Mouse (Mus musculus): ENCODE measurements around the gene Gm15319. TPM values are rescaled to one million over a fixed set of nuclear protein-coding genes. Genes with fewer than 3 reads are reported as not detected.
"Not testable (repeated sequence)": the region's sequence is repeated elsewhere in the genome, so short reads cannot be mapped to it uniquely, and the experiment has no call there.

Gene Gm15319
- not detected in 2 replicates for polyA plus RNA-seq (2015; fragmentation: Nextera tagmentation; extraction: Ambion mirVana)

DNA sequence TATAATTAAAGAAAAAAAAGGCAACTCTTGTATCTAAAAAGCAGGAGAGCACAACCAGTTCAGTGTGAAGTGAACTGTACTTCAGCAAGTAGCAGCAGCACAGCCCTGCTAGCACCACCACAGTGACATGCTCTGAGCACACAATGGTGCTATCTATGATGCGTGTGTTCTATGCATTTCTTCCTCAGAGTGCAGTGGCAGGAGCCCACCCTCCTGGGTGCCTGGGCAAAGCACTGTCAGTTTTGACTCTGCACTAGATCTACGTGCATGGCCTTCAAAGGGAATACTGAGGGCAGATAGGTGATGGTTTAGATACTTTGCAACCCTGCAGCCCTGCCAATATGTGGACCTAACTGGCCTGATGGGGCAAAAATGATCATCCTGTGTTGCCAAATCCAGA, at the start of gene Gm15319:
TSS of gene Gm15319 (minus strand) at position 101 of the 400 bp plus-strand sequence.
- H3K27me3 ChIP-seq (ENCODE audit: control insufficient read depth, insufficient read depth, low read depth, low read length); H3K27ac ChIP-seq (ENCODE audit: low read length); H3K4me1 ChIP-seq (ENCODE audit: control insufficient read depth, low read depth, low read length); ATAC-seq (ENCODE audit: low read depth); H3K4me3 ChIP-seq (ENCODE audit: low read depth, low read length); H3K4me2 ChIP-seq (ENCODE audit: low read depth, low read length); H3K36me3 ChIP-seq (ENCODE audit: control insufficient read depth, insufficient read depth); H3K9me3 ChIP-seq (replicated peaks; ENCODE audit: control insufficient read depth, low read length); H3K9ac ChIP-seq (ENCODE audit: low read depth, low read length): not testable (repeated sequence)
- no CpG with 5 or more reads among the region's 2 CpGs for WGBS (ENCODE audit: insufficient replicate concordance)

DNA sequence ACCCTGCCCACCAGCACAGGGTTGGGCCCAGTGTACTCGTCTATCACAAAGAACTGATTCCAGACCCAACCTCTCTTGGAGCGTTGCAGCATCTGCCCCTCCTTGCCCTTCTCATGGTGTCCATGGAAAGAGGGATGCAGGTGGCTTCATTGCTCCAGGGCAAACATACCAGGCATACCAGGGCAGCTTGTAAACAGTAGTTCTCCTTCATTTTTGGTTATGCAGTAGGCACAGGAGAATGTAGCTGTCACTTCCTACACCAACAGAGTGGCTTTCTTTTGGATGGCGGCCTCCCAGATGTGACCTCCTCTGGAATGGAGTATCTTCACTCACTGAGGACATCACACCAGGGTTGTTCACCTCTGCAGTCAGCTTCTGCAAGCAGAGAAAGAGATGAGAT, 47.3 kb upstream of the Gm15319 start:
- H3K4me1 ChIP-seq (ENCODE audit: control insufficient read depth, low read depth, low read length); H3K4me3 ChIP-seq (ENCODE audit: low read depth, low read length); ATAC-seq (ENCODE audit: low read depth); H3K4me2 ChIP-seq (ENCODE audit: low read depth, low read length); H3K36me3 ChIP-seq (ENCODE audit: control insufficient read depth, insufficient read depth); H3K27me3 ChIP-seq (ENCODE audit: control insufficient read depth, insufficient read depth, low read depth, low read length); H3K27ac ChIP-seq (ENCODE audit: low read length); H3K9ac ChIP-seq (ENCODE audit: low read depth, low read length); H3K9me3 ChIP-seq (replicated peaks; ENCODE audit: control insufficient read depth, low read length): not testable (repeated sequence)
- no CpG with 5 or more reads among the region's 3 CpGs for WGBS (ENCODE audit: insufficient replicate concordance)

DNA sequence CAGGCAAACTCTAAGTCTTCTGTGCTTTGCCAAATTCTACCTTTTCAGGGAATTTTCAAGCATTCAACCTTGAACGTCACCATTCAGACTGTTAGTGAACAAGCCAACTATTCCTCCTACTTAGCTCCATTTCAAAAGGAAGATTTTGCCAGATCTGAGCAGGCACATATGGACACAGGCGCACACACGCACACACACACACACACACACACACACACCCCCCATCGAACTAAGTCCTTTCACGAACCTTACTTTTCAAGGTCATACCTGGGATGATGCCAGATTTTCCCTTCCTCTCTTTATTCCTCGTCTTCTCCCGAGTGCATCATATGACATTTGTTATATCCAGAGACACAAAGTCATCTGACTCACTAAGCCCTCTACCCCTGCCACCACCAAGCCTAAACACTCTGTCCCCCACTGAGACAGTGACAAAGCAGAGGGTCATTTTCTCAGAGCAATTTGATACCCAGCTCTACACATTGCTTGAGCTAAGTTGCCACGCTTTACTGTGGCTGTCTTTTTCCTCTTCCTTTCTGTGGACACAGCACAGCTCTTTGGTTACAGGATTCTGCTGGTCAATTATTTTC, 45.5 kb upstream of the Gm15319 start:
- H3K27me3 ChIP-seq (ENCODE audit: control insufficient read depth, insufficient read depth, low read depth, low read length); H3K36me3 ChIP-seq (ENCODE audit: control insufficient read depth, insufficient read depth); ATAC-seq (ENCODE audit: low read depth); H3K4me3 ChIP-seq (ENCODE audit: low read depth, low read length); H3K4me2 ChIP-seq (ENCODE audit: low read depth, low read length); H3K4me1 ChIP-seq (ENCODE audit: control insufficient read depth, low read depth, low read length); H3K27ac ChIP-seq (ENCODE audit: low read length); H3K9me3 ChIP-seq (replicated peaks; ENCODE audit: control insufficient read depth, low read length); H3K9ac ChIP-seq (ENCODE audit: low read depth, low read length): not testable (repeated sequence)
- WGBS (ENCODE audit: insufficient replicate concordance) = 83% methylated on average over 7 of the region's 8 CpGs

DNA sequence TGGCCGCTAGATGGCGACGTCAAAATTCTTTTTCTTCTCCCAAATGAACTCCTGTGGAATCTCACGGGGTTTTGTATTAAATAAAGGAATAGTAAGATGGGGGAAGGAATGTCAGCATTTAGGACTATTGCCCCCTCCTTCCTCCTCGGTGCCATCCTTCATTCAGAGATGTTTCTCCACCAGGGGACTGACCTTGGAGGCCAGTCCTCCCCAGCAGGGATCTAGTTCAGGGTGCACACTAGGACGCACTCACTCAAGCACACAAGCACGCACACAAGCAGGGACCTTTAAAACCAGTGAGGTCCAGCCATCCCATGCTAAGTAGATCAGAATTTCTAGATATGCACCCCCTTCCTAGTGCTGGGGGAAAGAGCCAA, 26.3 kb upstream of the Gm15319 start:
- not testable (repeated sequence) for H3K9me3 ChIP-seq (replicated peaks; ENCODE audit: control insufficient read depth, low read length); H3K27ac ChIP-seq (ENCODE audit: low read length); H3K9ac ChIP-seq (ENCODE audit: low read depth, low read length); ATAC-seq (ENCODE audit: low read depth); H3K27me3 ChIP-seq (ENCODE audit: control insufficient read depth, insufficient read depth, low read depth, low read length); H3K4me1 ChIP-seq (ENCODE audit: control insufficient read depth, low read depth, low read length); H3K4me2 ChIP-seq (ENCODE audit: low read depth, low read length); H3K36me3 ChIP-seq (ENCODE audit: control insufficient read depth, insufficient read depth); H3K4me3 ChIP-seq (ENCODE audit: low read depth, low read length)
- WGBS (ENCODE audit: insufficient replicate concordance) = 16% methylated on average over 2 of the region's 7 CpGs

DNA sequence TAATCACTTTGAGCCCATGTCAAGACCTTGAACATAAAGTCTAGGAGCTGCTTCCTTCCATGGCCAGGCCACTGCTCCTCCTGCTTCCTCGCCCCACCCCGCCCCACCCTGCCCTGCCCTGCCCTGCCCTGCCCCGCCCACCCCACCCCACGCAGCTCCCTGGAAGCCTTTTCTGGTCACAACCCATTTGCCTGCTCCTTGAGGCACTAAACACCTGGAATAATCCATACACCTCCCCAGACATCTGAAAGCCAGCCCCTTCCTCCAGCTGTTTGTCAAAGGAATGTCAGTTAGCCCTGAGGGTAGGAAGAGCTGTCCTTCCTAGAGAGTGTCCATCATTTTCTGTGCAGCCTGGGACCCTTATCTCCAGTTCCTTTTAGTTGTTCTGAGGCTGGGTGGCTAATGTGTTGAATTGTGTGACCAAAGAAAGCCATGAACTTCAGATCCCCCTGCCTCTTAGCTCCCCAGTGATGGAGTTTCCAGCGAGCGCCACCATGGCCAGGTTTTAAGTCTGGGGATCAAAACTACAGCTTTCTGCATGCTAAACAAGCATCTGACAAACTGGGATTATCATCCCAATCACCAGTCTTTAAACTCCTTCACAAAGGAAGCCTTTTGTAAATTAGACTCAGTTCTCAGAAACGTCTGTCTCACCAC, 25.8 kb upstream of the Gm15319 start:
- not testable (repeated sequence) for H3K27me3 ChIP-seq (ENCODE audit: control insufficient read depth, insufficient read depth, low read depth, low read length); H3K4me2 ChIP-seq (ENCODE audit: low read depth, low read length); H3K4me3 ChIP-seq (ENCODE audit: low read depth, low read length); H3K27ac ChIP-seq (ENCODE audit: low read length); H3K9ac ChIP-seq (ENCODE audit: low read depth, low read length); H3K4me1 ChIP-seq (ENCODE audit: control insufficient read depth, low read depth, low read length); H3K36me3 ChIP-seq (ENCODE audit: control insufficient read depth, insufficient read depth); H3K9me3 ChIP-seq (replicated peaks; ENCODE audit: control insufficient read depth, low read length)
- peak; percentile 72 for ATAC-seq (ENCODE audit: low read depth)
- no CpG with 5 or more reads among the region's 7 CpGs for WGBS (ENCODE audit: insufficient replicate concordance)

DNA sequence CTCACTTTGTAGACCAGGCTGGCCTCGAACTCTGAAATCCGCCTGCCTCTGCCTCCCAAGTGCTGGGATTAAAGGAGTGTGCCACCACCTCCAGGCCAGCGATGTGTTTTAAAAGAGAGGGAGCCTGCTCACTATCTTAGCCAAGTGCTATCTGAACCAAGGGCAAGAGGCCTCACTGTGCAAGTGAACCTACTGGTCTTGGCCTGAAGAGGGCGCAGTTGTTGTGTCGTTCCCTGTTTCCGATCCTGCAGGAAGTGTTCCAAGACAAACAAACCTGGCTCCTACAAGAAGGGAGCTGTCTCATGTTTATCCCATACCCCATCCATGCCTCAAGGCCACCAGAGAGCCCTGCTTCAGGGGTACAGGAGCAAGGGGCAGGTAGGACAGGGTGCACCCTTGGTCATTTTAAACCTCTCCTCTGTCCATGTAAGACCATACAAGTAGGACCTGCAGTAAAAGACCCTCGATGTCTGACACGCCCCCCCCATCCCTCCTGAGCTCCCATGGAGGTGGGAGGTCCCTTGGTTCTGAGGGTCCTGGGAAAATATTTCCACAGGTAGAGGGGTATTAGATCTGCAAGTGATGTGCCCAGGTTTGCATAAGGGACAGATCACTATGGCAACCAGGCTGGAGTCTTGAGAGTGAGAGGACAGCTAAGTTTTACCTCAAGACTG, 24.2 kb upstream of the Gm15319 start:
- not testable (repeated sequence) for H3K9ac ChIP-seq (ENCODE audit: low read depth, low read length); H3K4me1 ChIP-seq (ENCODE audit: control insufficient read depth, low read depth, low read length); H3K27ac ChIP-seq (ENCODE audit: low read length); ATAC-seq (ENCODE audit: low read depth); H3K4me3 ChIP-seq (ENCODE audit: low read depth, low read length); H3K36me3 ChIP-seq (ENCODE audit: control insufficient read depth, insufficient read depth); H3K27me3 ChIP-seq (ENCODE audit: control insufficient read depth, insufficient read depth, low read depth, low read length); H3K9me3 ChIP-seq (replicated peaks; ENCODE audit: control insufficient read depth, low read length); H3K4me2 ChIP-seq (ENCODE audit: low read depth, low read length)
- 42% methylated on average over 2 of the region's 8 CpGs for WGBS (ENCODE audit: insufficient replicate concordance)

DNA sequence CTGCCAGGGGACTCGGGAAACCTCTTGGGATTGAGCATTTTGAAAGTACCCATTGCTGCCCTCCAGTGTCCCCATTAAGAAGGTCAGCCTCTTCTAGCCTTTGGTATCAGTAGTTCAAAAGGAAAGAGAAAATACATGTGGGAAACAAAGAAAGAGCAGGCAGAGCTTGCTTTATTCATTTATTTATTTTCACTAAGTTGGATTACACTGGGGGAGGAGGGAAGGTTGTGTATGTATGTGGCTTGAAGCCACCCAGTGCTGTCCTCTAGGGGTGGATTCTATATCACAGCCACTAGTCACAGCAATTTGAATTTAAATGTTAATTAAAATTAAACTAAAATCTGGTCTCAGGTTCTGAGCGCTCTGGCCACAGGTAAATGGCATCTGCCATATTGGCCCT, 22.0 kb upstream of the Gm15319 start:
- H3K4me2 ChIP-seq (ENCODE audit: low read depth, low read length); ATAC-seq (ENCODE audit: low read depth): not testable (repeated sequence)

DNA sequence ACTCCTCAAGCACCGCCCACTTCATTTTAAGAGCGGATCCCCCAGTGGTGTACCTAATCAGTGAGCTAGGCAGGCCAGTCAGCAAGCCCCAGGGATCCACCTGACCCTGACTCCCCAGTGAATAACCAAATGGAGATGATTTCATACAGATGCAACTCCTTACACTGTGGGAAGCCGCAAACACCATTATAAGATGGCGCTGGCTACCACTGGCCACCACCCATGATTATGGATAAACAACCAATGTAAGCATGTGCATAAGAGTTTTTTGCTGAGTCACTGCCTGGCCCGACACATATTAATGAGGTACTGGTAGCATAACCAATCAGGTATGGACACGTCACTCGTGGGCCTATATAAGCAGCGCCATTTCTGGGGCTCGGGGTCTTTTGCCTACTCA, 21.1 kb upstream of the Gm15319 start:
- not testable (repeated sequence) for H3K27ac ChIP-seq (ENCODE audit: low read length); H3K4me1 ChIP-seq (ENCODE audit: control insufficient read depth, low read depth, low read length); H3K9ac ChIP-seq (ENCODE audit: low read depth, low read length); H3K27me3 ChIP-seq (ENCODE audit: control insufficient read depth, insufficient read depth, low read depth, low read length); H3K4me3 ChIP-seq (ENCODE audit: low read depth, low read length); H3K36me3 ChIP-seq (ENCODE audit: control insufficient read depth, insufficient read depth); ATAC-seq (ENCODE audit: low read depth); H3K9me3 ChIP-seq (replicated peaks; ENCODE audit: control insufficient read depth, low read length); H3K4me2 ChIP-seq (ENCODE audit: low read depth, low read length)
- 81% methylated on average over 7 of the region's 9 CpGs for WGBS (ENCODE audit: insufficient replicate concordance)

More for the DNA sequence above, 22.0 kb upstream of the Gm15319 start:
- not testable (repeated sequence) for H3K4me3 ChIP-seq (ENCODE audit: low read depth, low read length); H3K27me3 ChIP-seq (ENCODE audit: control insufficient read depth, insufficient read depth, low read depth, low read length); H3K27ac ChIP-seq (ENCODE audit: low read length); H3K4me1 ChIP-seq (ENCODE audit: control insufficient read depth, low read depth, low read length); H3K9me3 ChIP-seq (replicated peaks; ENCODE audit: control insufficient read depth, low read length); H3K9ac ChIP-seq (ENCODE audit: low read depth, low read length); H3K36me3 ChIP-seq (ENCODE audit: control insufficient read depth, insufficient read depth)
- no CpG with 5 or more reads among the region's 2 CpGs for WGBS (ENCODE audit: insufficient replicate concordance)

DNA sequence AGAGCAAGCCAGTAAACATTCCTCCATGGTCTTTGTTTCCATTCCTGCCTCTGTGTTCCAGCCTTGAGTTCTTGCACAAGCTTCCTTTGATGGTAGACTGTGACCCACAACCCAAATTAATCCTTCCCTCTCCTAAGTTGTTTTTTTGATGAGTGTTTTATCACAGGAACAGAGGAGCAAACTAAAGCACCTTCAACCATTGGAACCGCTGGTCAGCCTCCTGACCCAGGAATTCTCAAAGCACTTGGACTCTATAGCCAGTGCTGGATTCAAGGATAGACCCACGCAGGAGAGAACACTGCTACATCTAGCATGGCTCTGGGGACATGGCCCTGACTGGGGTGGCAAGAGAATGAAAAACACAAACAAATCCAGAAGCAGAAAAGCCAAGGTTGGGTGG, 19.1 kb upstream of the Gm15319 start:
- not testable (repeated sequence) for H3K4me1 ChIP-seq (ENCODE audit: control insufficient read depth, low read depth, low read length); H3K9ac ChIP-seq (ENCODE audit: low read depth, low read length); H3K27me3 ChIP-seq (ENCODE audit: control insufficient read depth, insufficient read depth, low read depth, low read length); H3K27ac ChIP-seq (ENCODE audit: low read length); H3K4me2 ChIP-seq (ENCODE audit: low read depth, low read length); H3K36me3 ChIP-seq (ENCODE audit: control insufficient read depth, insufficient read depth); H3K9me3 ChIP-seq (replicated peaks; ENCODE audit: control insufficient read depth, low read length); H3K4me3 ChIP-seq (ENCODE audit: low read depth, low read length); ATAC-seq (ENCODE audit: low read depth)
- 42% methylated on average over 2 of the region's 2 CpGs for WGBS (ENCODE audit: insufficient replicate concordance)

Measured in liver, embryonic 16.5 days (tissue).